Mouse (Mus musculus): ENCODE measurements around the gene Bod1l. TPM values are rescaled to one million over a fixed set of nuclear protein-coding genes. Genes with fewer than 3 reads are reported as not detected.

The Bod1l gene
- total RNA-seq, 1 experiment from 2014 or later = 42.9 TPM

DNA sequence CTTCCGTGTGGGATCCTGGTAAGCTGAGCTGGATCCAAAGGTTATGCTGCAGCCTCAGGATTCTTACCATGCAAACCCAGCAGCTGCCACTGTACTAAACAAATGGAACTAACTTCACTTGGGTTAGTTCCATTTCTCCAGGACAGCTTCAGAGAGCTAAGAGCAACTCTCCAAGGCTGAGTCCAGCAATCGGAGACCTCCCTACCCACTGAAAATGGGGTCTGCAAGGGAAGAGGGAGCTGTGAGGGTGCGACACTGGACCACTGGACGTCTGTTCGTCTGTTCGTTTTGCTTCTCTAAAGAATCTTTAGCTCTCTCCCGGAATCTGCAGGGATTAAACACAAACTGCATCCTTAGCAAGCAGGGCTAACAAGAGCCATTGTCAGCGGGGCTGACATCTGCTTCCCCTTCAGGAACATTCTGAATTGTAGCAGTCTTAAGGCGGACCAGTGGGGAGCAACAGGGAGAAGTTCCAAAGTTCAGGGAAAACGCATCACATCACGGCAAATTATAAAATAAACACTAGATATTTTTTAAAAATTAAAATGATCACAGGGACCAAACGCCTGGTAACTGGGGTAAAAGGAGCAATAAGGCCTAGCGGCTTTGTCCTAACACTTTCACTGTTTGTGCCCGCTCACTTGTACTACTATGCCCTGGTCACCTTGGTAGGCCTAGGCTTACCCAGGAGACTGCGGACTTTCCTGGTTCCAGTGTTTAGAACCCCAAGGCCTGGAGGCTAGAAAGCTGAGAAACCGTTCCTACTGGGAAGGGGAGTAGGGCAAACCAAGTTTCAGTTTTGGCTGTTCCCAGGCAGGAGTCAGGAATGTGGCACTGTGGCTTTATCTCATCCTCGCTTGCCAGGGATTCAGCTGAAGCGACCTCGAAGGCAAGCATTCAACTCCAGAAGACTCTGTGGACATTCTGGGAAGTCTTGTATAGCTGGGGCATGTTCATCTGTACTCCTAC lies 85.2 kb downstream of the Bod1l start:
- DNase-seq = no peak

DNA sequence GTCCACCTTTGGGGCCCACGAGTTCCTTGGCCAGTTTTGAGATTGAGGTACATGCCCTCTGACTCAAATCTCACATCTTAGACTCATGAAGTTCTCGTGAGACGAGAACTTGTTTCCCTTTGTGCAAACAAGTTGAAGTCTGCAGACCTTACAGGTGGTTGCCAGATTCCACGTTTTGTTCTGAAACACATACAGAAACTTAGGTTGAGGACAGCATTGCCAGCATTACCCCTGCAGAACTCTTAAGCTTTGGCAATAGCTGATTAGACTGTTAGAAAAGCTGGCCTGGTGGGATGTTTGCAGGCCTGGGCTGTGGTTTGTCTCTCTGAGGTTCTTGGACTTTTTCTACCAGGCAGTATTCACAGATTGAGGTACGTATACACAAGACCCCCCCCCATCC lies 86.8 kb downstream of the Bod1l start:
- no peak for DNase-seq

DNA sequence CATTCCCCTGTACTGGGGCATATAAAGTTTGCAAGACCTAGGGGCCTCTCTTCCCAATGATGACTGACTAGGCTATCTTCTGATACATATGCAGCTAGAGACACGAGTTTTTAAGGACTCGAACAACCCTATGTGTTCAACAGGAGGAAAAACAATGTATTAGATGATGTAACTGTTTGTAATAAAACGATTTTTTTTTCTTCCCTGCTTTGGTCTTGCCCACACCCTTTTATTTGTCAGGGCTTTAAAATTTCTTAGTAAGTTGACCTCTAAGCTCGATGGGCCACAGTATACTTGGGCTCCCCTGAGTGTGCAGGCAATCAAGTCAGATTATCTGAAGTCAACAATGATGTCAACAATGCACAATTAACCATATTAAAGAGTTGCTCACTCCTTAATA lies 87.7 kb downstream of the Bod1l start:
- no peak for DNase-seq

DNA sequence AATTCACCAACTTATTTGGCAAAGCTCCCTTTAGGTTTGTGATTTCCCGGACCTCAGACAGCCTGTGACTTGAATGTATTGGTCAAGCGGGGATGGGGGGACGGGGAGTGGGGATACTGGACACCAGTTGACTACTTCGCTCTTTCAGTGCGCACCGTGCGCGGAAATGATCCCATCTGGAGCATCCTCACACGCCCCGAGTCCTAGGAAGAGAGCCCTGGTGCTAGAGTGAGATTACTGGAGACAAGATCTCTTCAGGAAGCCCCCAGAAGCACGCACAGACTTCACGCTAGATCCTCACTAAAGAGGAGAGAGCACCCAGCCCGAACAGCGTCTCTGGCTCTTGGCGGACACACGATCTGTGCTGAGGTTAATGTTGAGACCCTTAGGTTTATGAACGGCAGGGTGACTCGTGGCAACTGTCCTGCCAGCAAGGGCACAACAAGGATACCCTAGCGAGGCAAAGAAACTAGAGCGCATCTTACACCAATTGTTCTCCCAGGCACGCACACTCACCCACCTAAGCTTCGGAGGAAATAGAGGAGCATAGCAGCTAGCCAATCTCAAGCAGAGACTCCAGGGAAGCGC lies 88.6 kb downstream of the Bod1l start:
- DNase-seq = no peak

DNA sequence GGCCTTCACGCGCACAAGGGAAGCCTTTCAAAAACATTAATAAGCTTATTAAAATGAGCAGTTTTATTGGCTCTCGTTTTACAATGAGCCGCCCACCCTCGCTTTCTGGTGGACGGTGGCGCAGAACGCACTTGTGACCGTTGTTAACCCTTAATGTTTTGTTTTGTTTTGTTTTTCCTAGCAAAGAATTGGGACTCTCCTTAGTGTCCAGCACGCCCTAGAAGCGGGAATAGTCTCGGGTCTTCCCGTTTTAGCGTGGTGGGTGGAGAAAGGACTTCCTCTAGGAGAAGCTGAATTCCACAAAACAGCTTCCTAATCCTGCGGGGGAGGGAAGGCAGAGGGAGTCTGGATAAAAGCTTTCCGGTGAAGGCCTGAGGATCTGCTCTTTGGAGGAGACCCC lies 89.3 kb downstream of the Bod1l start:
- DNase-seq = no peak

DNA sequence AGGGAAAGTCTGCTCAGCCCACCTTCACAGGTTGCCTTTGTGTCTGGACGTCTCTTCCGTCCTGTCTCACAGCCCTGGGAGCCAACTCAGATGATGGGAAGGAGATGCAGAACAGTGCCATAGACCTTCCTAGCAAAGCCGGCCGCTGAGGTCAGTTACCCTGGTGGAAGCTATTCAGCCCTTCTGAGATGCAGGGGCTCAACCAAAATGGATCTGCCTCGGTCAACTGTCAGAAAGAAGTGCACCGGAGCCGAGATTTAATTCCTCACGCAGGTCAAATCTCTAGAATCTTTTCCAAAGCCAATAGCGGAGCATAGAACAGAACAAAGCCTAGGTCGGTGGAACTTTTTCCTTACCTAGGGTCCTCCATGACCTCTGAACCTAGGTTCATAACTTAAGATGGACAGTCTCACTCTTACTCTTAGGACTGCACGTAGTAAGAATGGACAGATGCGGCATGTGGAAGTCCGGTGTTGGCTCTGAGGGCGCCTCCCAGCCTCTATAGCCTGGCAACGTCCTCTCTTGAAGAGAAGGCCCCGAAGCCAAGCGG lies 89.8 kb downstream of the Bod1l start:
- no peak for DNase-seq

DNA sequence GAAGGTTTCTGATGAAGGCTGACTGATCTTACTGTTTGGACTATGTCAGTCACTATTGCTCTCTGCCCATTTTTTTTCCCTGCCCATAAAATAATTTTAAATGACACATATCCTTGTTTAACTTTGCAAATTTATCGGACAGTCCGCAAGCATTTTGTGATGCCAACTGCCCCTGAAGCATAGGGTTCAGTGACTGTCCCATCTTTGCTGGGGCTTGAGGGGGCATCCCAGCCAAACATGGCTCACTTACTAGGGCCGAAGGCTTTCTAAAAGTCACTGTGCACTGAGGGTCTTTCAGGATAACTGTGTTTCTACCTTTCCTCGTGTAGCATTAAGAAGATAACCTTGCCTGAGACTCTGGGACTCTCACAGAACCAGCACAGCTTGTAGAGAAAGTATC lies 91.4 kb downstream of the Bod1l start:
- no peak for DNase-seq

DNA sequence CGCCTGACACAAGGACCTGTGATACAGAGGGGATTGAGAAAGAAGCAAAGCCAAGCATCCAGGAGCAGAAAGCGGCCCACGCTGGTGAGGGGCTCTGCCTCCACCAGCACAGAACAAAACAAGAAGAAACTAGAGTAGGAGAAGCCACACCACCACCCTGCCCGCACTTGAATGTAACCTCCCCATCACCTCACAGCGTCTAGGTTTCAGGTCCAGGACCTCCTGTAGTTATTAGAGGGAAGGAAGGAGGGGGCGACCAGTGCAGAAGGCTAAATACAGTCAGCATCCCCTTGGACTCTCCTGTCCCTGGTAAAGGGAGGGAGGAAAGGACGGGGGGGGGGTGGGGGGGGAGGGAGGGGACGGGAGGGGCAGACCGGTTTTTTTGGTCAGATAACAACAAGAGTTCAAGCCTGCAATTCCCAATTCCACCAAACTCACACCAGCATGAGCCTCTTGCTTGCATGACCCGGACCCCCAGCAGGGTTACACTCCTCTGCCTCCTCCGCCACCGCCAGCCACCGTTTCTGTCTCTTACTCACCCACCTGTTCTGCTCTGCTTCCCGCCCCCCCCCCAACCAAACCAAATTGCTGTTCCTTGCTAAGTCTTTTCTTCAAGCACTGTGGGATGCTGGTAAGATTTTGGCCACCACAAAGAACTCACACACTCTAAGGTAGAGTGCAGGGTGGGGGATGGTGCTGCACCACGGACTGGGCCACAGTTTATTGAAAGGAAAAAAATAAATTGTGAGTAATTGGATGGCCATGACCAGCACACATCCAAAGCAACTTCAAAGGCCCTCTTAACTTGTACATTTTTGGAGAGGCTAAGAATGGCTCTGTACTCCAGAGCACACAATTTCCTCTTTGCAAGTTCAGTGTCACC lies 99.0 kb downstream of the Bod1l start:
- no peak for DNase-seq

DNA sequence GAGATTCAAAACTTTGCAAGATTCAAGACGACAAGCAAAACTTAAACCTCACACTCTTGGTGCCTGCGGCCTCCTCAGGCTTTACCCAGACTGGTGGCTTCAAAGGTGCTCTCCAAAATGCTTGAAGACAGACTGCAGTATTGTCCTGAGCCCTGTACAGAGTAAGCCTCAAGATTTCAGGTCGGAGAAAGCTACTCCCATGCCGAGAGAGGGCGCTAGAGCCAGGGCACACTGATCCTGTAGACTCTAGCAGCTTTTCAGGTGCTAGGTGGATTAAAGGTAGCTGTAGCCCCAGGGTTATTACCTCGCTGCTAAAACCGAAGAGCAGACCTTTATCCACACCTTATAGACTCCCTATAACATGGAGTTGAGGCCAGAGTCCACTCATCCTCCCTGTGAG lies 99.9 kb downstream of the Bod1l start:
- no peak for DNase-seq

DNA sequence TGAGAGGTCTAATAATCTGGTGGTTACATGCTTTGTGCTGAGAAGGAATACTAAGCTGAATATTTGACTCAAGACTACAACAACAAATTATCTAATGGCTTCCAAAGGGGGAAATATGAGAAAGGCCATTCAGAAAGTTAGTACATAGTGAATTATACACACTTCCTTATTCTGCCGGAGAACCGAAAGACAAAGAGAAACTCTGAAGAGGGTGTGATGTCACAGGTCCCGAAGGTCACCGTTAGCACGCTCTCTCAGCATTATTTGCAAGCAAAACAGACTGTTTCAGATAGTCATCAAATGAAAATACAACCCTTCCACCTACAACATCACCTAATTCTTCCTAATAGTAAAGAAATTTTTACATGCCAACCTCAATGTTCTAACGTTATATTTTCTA lies 105.3 kb downstream of the Bod1l start:
- DNase-seq = no peak

Small RNA genes lying within 50 kb of the gene (microRNA-seq; reads per million reads assigned to microRNA genes)
- 0 reads per million in 2 experiments for gene Mir6414

Other genes with a start within 250 kb of the Bod1l start
- 41.7 and 58.6 TPM in 2 replicates for gene Rab28, start 136.2 kb downstream of the Bod1l start, total RNA-seq (2021)
- gene Nkx3-2, start 79.8 kb downstream of the Bod1l start, total RNA-seq (2021) = not detected in 2 replicates
- not detected in 2 replicates for gene Gm16223, start 223.6 kb upstream of the Bod1l start, total RNA-seq (2021)